Mouse (Mus musculus) heart, embryonic 16.5 days (tissue): ENCODE results near the gene Abhd14a. TPM values are rescaled to one million over a fixed set of nuclear protein-coding genes. Genes with fewer than 3 reads are reported as not detected.
A peak's percentile ranks its signal among the peaks of the same experiment; 100 is the strongest.

Source experiments
- ATAC-seq: fragments of 200-750 bp; cut with Nextera tagmentation; replicated peaks from 2 replicates; pipeline ENCODE4 v1.8.0; 2017; ENCODE audit warnings: moderate number of reproducible peaks; ENCODE audit not compliant: insufficient read depth, low FRiP score; ENCODE audit errors: extremely low read depth
- H3K27ac ChIP-seq: fragments of 300-500 bp; sonication (generic); 2 replicates; pipeline ENCODE4 v1.5.1; 2014; ENCODE audit warnings: mild to moderate bottlenecking, low read length, control low read depth, moderate library complexity
- H3K27me3 ChIP-seq: fragments of 300-500 bp; sonication (generic); 2 replicates; pipeline ENCODE4 v1.6.1; 2014; ENCODE audit warnings: low read length, mixed read lengths; ENCODE audit not compliant: control insufficient read depth, insufficient read depth
- H3K36me3 ChIP-seq: fragments of 300-500 bp; sonication (generic); 2 replicates; pipeline ENCODE4 v1.6.1; 2014; ENCODE audit not compliant: control insufficient read depth, insufficient read depth
- H3K4me1 ChIP-seq: fragments of 300-500 bp; sonication (generic); 2 replicates; pipeline ENCODE4 v1.6.1; 2014; ENCODE audit warnings: low read length, mixed read lengths; ENCODE audit not compliant: control insufficient read depth, insufficient read depth
- H3K4me2 ChIP-seq: fragments of 300-500 bp; sonication (generic); 2 replicates; pipeline ENCODE4 v1.6.1; 2014; ENCODE audit warnings: low read depth, mild to moderate bottlenecking, control low read depth, low read length
- H3K4me3 ChIP-seq: fragments of 300-500 bp; sonication (generic); 2 replicates; pipeline ENCODE4 v1.5.1; 2014; ENCODE audit warnings: mild to moderate bottlenecking, control low read depth, low read length
- H3K9ac ChIP-seq: fragments of 300-500 bp; sonication (generic); 2 replicates; pipeline ENCODE4 v1.6.1; 2014; ENCODE audit warnings: low read length, control low read depth
- H3K9me3 ChIP-seq: fragments of 300-500 bp; sonication (generic); replicated peaks from 2 replicates; pipeline ENCODE4 v1.6.1; 2016; ENCODE audit warnings: low read length; ENCODE audit not compliant: control insufficient read depth
- WGBS: fragments of 180-500 bp; shearing (Covaris S2); extraction: QIAGEN DNeasy Blood & Tissue Kit; methylation state at CpG from one replicate; pipeline ENCODE4 v1.1.7; 2014; 5-methylcytosine and 5-hydroxymethylcytosine counted together
- polyA plus RNA-seq: library from polyadenylated mRNA; unstranded; fragments of >200 nt; fragmentation: Nextera tagmentation; extraction: Ambion mirVana; gene quantifications from 2 replicates; pipeline ENCODE4 v1.2.1, GENCODE M21; 2015

Gene Abhd14a
- polyA plus RNA-seq, 1 experiment from 2014 or later: 60.5 TPM

DNA sequence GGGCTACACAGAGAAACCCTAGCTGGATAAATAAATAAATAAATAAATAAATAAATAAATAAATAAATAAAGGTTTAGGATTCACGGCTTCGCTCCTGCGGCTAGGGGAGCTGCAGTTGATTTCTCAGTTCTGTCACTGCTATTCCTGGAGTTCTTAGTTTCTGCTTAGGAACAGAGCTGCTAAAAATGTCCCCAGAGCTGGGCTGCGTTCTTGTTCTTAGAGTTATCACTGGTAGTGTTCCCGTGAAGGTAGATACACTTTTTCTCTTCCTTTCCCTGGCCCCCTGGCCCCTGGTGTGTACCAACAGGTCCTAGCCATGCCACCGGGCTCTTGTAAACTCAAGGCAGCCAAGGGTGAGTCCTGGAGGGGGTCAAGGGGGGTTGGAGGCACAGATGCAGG is 30.7 kb downstream of the Abhd14a start:
- Histone ChIP-seq H3K4me3 (no peak overlapping the region), H3K27me3 (no peaks in the 10 kb centered on the region), H3K36me3 (no peaks in the 10 kb centered on the region), H3K4me1 (peaks cover 21% of the 10 kb centered on the region), H3K27ac (peak overlapping the region; percentile 56; the same call in 1 of the 2 replicates), H3K9ac (no peak overlapping the region; the same call in 1 of the 2 replicates), H3K4me2 (no peak overlapping the region), H3K9me3 (no peaks in the 10 kb centered on the region)
- no peak for ATAC-seq
- WGBS: 54% methylated on average over 6 of the region's 6 CpGs

DNA sequence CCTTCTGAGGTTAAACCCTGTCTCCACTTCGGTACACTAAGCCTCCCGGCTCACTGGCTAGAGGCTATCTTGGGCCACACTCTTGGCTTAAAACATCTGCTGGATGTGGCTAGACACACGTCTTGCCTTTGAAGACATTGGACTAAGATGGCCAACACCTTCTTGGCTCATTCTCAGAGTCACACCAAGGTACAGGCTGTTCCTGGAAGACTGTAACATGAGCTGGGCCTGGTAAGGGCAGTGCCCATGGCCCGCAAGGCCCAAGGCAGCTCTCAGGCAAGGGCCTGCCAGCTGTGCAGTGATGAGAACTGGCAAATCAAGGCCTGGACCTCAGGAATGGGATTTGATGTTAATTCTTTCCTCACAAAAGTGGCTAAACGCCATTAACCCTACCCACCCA is 33.9 kb downstream of the Abhd14a start:
- Histone ChIP-seq H3K9ac (no peak overlapping the region), H3K27me3 (no peaks in the 10 kb centered on the region), H3K36me3 (no peaks in the 10 kb centered on the region), H3K27ac (no peak overlapping the region), H3K4me2 (no peak overlapping the region), H3K9me3 (no peaks in the 10 kb centered on the region), H3K4me1 (peaks cover 20% of the 10 kb centered on the region), H3K4me3 (no peak overlapping the region)
- no peak for ATAC-seq
- WGBS: 80% methylated on average over 5 of the region's 5 CpGs

- H3K4me3 ChIP-seq: no peak overlapping the region
- no peaks in the 10 kb centered on the region for H3K27me3 ChIP-seq
- H3K27ac ChIP-seq: no peak overlapping the region
- H3K9me3 ChIP-seq: no peaks in the 10 kb centered on the region
- H3K9ac ChIP-seq: no peak overlapping the region
- ATAC-seq: no peak
- WGBS: 79% methylated on average over 3 of the region's 3 CpGs
- H3K4me2 ChIP-seq: no peak overlapping the region
- H3K4me1 ChIP-seq: peaks cover 7% of the 10 kb centered on the region
- no peaks in the 10 kb centered on the region for H3K36me3 ChIP-seq
These were observed 35.3 kb downstream of the Abhd14a start for GRCm38 (mm10) chr9:106412210-106412609.

DNA sequence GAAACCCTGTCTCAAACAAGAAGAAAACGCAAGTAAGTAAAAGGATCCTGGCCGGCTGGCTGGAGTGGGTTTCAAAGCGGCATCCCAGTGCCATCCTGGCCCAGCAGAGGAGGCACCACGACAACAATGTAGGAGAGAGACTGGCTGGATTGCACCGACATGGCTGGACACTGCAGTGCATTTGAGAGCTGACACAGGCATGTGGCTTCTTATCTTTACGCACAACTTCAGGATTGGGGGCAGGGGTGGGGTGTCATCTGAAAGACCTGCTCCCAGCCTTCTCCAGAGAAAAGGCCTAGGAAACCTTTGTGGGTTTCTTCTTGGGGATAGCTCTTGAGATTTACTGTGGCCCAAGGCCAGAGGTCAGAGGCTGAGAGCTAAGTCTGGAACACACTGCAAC is 35.7 kb downstream of the Abhd14a start:
- Histone ChIP-seq H3K4me2 (no peak overlapping the region), H3K36me3 (no peaks in the 10 kb centered on the region), H3K27me3 (no peaks in the 10 kb centered on the region), H3K4me3 (no peak overlapping the region), H3K4me1 (peaks cover 9% of the 10 kb centered on the region), H3K9me3 (no peaks in the 10 kb centered on the region), H3K9ac (no peak overlapping the region), H3K27ac (no peak overlapping the region)
- no peak for ATAC-seq
- 53% methylated on average over 6 of the region's 6 CpGs for WGBS

DNA sequence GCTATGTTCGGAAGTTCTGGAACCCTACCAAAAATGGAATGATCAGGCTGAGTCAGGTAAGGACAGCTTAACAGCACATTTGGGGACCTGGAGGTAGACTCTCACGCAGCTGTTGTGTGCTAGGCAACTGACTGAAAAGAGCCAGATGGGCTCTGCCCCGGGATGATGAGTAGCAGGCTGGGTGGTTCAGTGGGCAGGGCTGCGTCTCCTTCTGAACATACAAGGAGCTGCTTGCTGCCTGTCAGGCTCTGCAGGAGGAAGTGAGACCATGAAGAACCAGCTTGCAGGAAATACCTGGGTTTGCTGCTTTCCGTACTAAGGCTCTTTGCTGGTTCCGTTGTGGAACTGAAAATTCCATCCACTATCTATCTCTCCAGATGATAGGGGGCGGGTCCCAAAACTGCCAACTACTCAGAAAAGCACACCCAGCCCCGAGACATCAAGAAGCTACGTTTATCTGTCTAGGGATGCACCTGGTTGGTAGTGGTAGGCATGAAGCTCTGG is 36.3 kb downstream of the Abhd14a start:
- WGBS: 44% methylated on average over 9 of the region's 9 CpGs
- Histone ChIP-seq H3K27ac (no peak overlapping the region), H3K4me3 (no peak overlapping the region), H3K9ac (no peak overlapping the region), H3K36me3 (no peaks in the 10 kb centered on the region), H3K4me1 (peaks cover 11% of the 10 kb centered on the region), H3K4me2 (no peak overlapping the region), H3K9me3 (no peaks in the 10 kb centered on the region), H3K27me3 (no peaks in the 10 kb centered on the region)
- no peak for ATAC-seq

DNA sequence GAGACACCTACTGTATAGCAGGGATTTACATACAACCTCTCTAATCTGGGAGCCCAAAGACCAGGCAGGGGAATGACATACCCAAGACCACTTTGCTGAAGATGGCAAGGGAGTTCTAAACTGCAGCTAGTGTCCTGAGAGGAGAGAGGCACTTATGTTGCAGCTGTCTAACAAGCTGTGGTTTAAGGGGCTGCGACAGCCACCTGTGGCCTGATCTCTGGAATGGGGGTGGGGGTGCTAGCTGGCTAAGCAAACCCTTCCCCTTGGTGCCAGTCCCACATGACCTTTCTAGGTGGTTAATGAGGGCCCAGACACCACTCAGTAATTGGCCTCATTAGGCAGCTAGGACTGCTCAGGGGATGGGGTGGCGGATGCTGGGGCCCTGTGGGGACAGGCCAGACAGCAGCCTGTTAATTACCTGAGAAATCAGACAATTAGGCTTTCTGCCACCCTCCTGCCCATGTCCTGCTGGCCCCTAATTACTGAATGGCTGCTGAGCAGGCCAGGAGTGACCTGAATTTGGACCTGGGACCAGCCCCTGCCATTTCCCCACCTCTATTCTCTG is 37.3 kb downstream of the Abhd14a start:
- Histone ChIP-seq H3K27ac (no peak overlapping the region), H3K27me3 (no peaks in the 10 kb centered on the region), H3K4me3 (no peak overlapping the region), H3K4me1 (peaks cover 19% of the 10 kb centered on the region), H3K36me3 (no peaks in the 10 kb centered on the region), H3K9ac (no peak overlapping the region), H3K4me2 (no peak overlapping the region), H3K9me3 (no peaks in the 10 kb centered on the region)
- 85% methylated on average over 2 of the region's 2 CpGs for WGBS
- ATAC-seq: no peak

DNA sequence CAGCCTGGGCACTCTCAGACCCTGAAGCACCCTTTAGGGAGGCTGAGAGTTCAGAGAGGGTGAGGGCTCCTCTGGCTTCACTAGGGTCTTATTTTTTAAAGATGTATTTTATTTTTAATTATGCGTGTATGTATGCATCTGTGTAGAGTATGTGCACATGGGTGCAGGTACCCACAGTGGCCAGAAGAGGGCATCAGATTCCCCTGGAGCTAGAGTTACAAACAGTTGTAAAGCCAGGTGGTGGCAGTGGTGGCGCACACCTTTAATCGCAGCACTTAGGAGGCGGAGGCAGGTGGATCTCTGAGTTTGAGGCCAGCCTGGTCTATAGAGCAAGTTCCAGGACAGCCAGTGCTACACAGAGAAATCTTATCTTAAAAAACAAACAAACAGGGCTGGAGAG is 38.4 kb downstream of the Abhd14a start:
- no peak for ATAC-seq
- H3K36me3 ChIP-seq: no peaks in the 10 kb centered on the region
- no peak overlapping the region for H3K4me3 ChIP-seq
- H3K27ac ChIP-seq: no peak overlapping the region
- no peak overlapping the region for H3K9ac ChIP-seq
- no peaks in the 10 kb centered on the region for H3K27me3 ChIP-seq
- no peak overlapping the region for H3K4me2 ChIP-seq
- H3K9me3 ChIP-seq: no peaks in the 10 kb centered on the region
- WGBS: 97% methylated on average over 4 of the region's 4 CpGs
- H3K4me1 ChIP-seq: peaks cover 22% of the 10 kb centered on the region

DNA sequence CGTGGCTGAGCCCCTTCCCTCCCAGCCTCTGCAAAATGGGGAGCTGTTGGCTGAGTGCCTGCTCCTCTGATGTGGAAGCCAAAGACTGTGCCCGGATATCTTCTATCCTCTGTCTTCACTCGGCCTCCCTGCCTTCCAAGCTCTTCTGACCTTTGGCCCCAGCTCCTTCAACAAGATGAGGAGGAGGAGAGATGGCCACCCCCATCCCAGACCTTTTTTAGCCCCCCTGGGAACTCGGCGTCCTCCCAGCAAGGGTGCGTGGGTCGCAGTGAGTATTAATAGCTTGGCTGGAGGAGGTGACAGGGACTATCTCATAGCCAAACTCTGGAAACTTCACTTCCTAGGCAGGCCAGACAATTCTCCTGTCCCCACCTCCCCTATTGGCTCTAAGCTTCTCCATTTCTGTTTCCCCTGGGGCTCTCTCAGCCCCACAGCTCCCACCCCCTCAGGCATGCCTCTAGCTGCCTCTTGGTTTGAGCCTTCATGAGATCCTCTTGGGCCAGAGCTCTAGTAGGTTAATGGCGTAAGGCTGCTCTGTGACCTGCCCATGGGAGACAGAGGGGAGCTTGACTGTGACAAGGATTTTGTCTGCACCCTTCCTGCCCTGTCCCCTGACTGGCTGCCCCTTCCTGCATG is 40.9 kb downstream of the Abhd14a start:
- ATAC-seq: peak; percentile 54
- no peaks in the 10 kb centered on the region for H3K36me3 ChIP-seq
- 0 out of 2 replicates have a peak overlapping the region, but pooled peaks have one; percentile 14 for H3K4me2 ChIP-seq
- H3K27ac ChIP-seq: peak overlapping the region; percentile 64
- no peak overlapping the region for H3K4me3 ChIP-seq
- 19% methylated on average over 8 of the region's 8 CpGs for WGBS
- H3K9me3 ChIP-seq: no peaks in the 10 kb centered on the region
- H3K27me3 ChIP-seq: no peaks in the 10 kb centered on the region
- H3K4me1 ChIP-seq: peaks cover 41% of the 10 kb centered on the region
- H3K9ac ChIP-seq: no peak overlapping the region

DNA sequence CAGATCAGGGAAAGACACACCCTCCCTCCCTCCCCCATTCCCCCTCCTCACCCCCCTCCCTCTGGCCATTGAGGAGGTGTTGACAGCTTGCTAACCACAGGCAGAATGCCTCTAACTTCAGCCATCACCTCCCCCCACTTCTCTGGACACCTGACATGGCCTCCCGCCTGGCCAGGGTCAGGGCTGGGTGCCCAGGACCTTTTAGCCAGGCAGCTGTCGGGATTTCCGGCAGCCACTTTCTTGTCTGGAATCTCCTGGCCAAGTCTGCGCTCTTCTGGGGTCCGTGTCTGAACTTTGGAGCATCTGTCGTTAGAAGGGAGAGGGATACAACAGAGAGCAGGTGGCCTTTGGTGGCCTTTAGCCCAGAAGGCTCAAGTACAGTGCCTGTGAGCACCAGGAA is 42.2 kb downstream of the Abhd14a start:
- 14% methylated on average over 6 of the region's 6 CpGs for WGBS
- Histone ChIP-seq H3K27me3 (no peaks in the 10 kb centered on the region), H3K4me3 (no peak overlapping the region), H3K4me1 (peaks cover 41% of the 10 kb centered on the region), H3K4me2 (peak overlapping the region; percentile 17; the same call in 1 of the 2 replicates), H3K36me3 (no peaks in the 10 kb centered on the region), H3K27ac (peak overlapping the region; percentile 85), H3K9ac (no peak overlapping the region), H3K9me3 (no peaks in the 10 kb centered on the region)
- peak; percentile 71 for ATAC-seq
